Mouse (Mus musculus) adrenal gland, adult 18-20 months (tissue): Measurements from ENCODE around the gene Cpt1a. TPM values are rescaled to one million over a fixed set of nuclear protein-coding genes. Genes with fewer than 3 reads are reported as not detected.
A peak's percentile ranks its signal among the peaks of the same experiment; 100 is the strongest.

Source experiments
- DNase-seq, 2 experiments: peaks; one replicate each; pipeline ENCODE4 v3.0.0; 2021 to 2022; ENCODE audit warnings: low spot score in 2 of 2
- total RNA-seq, 2 experiments: library from RNA; stranded (reverse); gene quantifications; 1 replicate in 1 of 2; 2 replicates in 1 of 2; pipeline ENCODE4 v1.2.3; 2021

The Cpt1a gene
- total RNA-seq, 2 experiments from 2014 or later, result 135 to 368 TPM

- DNase-seq, result peak; percentile 95 to 96
Observed at GRCm38 (mm10) chr19:3324931-3325711, 3.0 kb downstream of the Cpt1a start.

GRCm38 (mm10) chr19:3325771-3326478 lies 3.8 kb downstream of the Cpt1a start:
- no peak for DNase-seq

GRCm38 (mm10) chr19:3326479-3327047 lies 4.4 kb downstream of the Cpt1a start:
- DNase-seq, result no peak

- DNase-seq, result peak in 1 of 2 experiments; percentile 59
Observed at GRCm38 (mm10) chr19:3333247-3333646, 11.1 kb downstream of the Cpt1a start.

GRCm38 (mm10) chr19:3333694-3334515 lies 11.8 kb downstream of the Cpt1a start:
- peak in 1 of 2 experiments; percentile 59 for DNase-seq

- no peak for DNase-seq
Observed at GRCm38 (mm10) chr19:3334550-3334949, 12.4 kb downstream of the Cpt1a start.

GRCm38 (mm10) chr19:3335917-3336316 lies 13.8 kb downstream of the Cpt1a start:
- no peak for DNase-seq

- DNase-seq, result no peak
Observed at GRCm38 (mm10) chr19:3336485-3337255, 14.5 kb downstream of the Cpt1a start.

GRCm38 (mm10) chr19:3339187-3339586 lies 17.1 kb downstream of the Cpt1a start:
- no peak for DNase-seq

GRCm38 (mm10) chr19:3341021-3341420 lies 18.9 kb downstream of the Cpt1a start:
- DNase-seq, result no peak

GRCm38 (mm10) chr19:3343929-3344328 lies 21.8 kb downstream of the Cpt1a start:
- DNase-seq, result no peak

- no peak for DNase-seq
Observed at GRCm38 (mm10) chr19:3344636-3345544, 22.8 kb downstream of the Cpt1a start.

- DNase-seq, result no peak
Observed at GRCm38 (mm10) chr19:3347784-3348183, 25.6 kb downstream of the Cpt1a start.

- peak; percentile 56 to 65 for DNase-seq
Observed at GRCm38 (mm10) chr19:3353415-3354111, 31.4 kb downstream of the Cpt1a start.

- peak in 1 of 2 experiments; percentile 56 for DNase-seq
Observed at GRCm38 (mm10) chr19:3355096-3355495, 33.0 kb downstream of the Cpt1a start.

- no peak for DNase-seq
Observed at GRCm38 (mm10) chr19:3356516-3356915, 34.4 kb downstream of the Cpt1a start.

- no peak for DNase-seq
Observed at GRCm38 (mm10) chr19:3357620-3358019, 35.5 kb downstream of the Cpt1a start.

- no peak for DNase-seq
Observed at GRCm38 (mm10) chr19:3359841-3360588, 37.9 kb downstream of the Cpt1a start.
